Mouse (Mus musculus) midbrain, embryonic 16.5 days (tissue): ENCODE data around the gene Tmem28. TPM values are rescaled to one million over a fixed set of nuclear protein-coding genes. Genes with fewer than 3 reads are reported as not detected.
A peak's percentile ranks its signal among the peaks of the same experiment; 100 is the strongest.

Source experiments
- ATAC-seq: fragments of 200-750 bp; cut with Nextera tagmentation; 2 replicates; pipeline ENCODE4 v1.8.0; 2017; ENCODE audit warnings: moderate TSS enrichment
- H3K27ac ChIP-seq: fragments of 300-500 bp; sonication (generic); 2 replicates; pipeline ENCODE4 v1.5.1; 2014; ENCODE audit warnings: mild to moderate bottlenecking, low read length, mixed read lengths
- H3K27me3 ChIP-seq: fragments of 300-500 bp; sonication (generic); 2 replicates; pipeline ENCODE4 v1.6.1; 2014; ENCODE audit warnings: low read depth, low read length, mixed read lengths; ENCODE audit not compliant: control insufficient read depth, insufficient read depth
- H3K36me3 ChIP-seq: fragments of 300-500 bp; sonication (generic); 2 replicates; pipeline ENCODE4 v1.6.1; 2014; ENCODE audit warnings: mild to moderate bottlenecking, low read length, moderate library complexity, mixed read lengths; ENCODE audit not compliant: control insufficient read depth, insufficient read depth
- H3K4me1 ChIP-seq: fragments of 300-500 bp; sonication (generic); 2 replicates; pipeline ENCODE4 v1.6.1; 2014; ENCODE audit warnings: mild to moderate bottlenecking, low read length, mixed read lengths; ENCODE audit not compliant: control insufficient read depth, insufficient read depth
- H3K4me2 ChIP-seq: fragments of 300-500 bp; sonication (generic); 2 replicates; pipeline ENCODE4 v1.6.1; 2014; ENCODE audit warnings: mild to moderate bottlenecking, low read length, mixed read lengths
- H3K4me3 ChIP-seq: fragments of 300-500 bp; sonication (generic); 2 replicates; pipeline ENCODE4 v1.5.1; 2014; ENCODE audit warnings: low read depth, mild to moderate bottlenecking, low read length, moderate library complexity, mixed read lengths
- H3K9ac ChIP-seq: fragments of 300-500 bp; sonication (generic); 2 replicates; pipeline ENCODE4 v1.6.1; 2014; ENCODE audit warnings: low read depth, low read length, mixed read lengths
- H3K9me3 ChIP-seq: fragments of 300-500 bp; sonication (generic); replicated peaks from 2 replicates; pipeline ENCODE4 v1.6.1; 2014; ENCODE audit warnings: mild to moderate bottlenecking, low read length, mixed read lengths; ENCODE audit not compliant: control insufficient read depth, poor library complexity, severe bottlenecking
- WGBS: fragments of 180-500 bp; shearing (Covaris S2); extraction: QIAGEN DNeasy Blood & Tissue Kit; methylation state at CpG from one replicate; pipeline ENCODE4 v1.1.7; 2014; 5-methylcytosine and 5-hydroxymethylcytosine counted together
- polyA plus RNA-seq: library from polyadenylated mRNA; unstranded; fragments of >200 nt; fragmentation: Nextera tagmentation; extraction: Ambion mirVana; gene quantifications from 2 replicates; pipeline ENCODE4 v1.2.1, GENCODE M21; 2015

Tmem28 gene
- polyA plus RNA-seq = 1.5 and 1.6 TPM in 2 replicates

DNA sequence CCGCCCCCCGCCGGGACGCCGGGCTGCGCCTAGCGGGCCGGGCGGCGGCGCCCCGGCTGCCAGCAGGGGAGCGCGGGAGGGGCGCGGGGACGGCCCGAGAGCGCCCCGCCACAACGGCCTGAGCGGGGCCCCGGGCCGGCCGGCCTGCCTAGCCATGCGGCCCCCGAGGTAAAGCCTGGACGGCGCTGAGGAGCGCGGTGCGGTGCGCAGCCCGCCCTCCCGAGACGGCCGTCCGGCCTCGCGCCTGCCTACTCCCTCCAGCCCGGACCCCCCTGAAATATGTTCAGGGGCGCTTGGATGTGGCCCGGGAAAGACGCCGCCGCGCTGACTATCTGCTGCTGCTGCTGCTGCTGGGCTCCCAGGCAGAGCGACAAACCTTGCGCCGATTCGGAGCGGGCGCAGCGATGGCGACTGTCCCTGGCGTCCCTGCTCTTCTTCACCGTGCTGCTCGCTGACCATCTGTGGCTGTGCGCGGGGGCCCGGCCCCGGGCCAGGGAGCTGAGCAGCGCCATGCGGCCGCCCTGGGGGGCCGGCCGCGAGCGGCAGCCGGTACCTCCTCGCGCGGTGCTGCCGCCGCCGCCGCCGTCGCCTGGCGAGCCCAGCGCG, at the start of gene Tmem28:
TSS of gene Tmem28 (plus strand) at position 232 of the 606 bp plus-strand sequence.
- H3K36me3 ChIP-seq = no peaks in the 10 kb centered on the region
- 32% methylated on average over 55 of the region's 82 CpGs for WGBS
- no peaks in the 10 kb centered on the region for H3K9me3 ChIP-seq

DNA sequence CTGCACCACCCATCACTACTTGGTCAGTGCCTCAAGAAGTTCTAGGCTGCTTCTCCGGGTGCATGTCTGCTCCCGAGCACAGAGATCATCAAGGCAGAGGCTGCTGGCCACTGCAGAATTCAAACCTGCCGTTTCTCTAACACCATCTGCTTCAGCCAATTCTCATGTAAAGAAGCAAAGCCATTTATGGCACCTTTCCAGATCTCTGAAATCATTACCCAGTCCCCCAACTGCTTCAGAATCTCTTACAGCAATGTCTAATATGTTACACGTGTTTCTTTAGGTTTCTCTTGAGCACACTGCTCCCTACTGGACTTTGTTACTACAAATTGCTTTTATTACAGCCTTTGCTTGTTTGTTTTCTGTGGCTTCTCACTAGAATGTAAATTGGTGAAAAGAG, 40.5 kb upstream of the Tmem28 start:
- 56% methylated on average over 4 of the region's 4 CpGs for WGBS

More for the DNA sequence above, at the start of gene Tmem28:
- ATAC-seq = peak; percentile 38
- H3K9ac ChIP-seq = peak within 1 kb of the TSS; percentile 65
- peak within 1 kb of the TSS; percentile 68 for H3K27ac ChIP-seq
- H3K4me3 ChIP-seq = peak within 1 kb of the TSS; percentile 61
- H3K4me1 ChIP-seq = peaks cover 3% of the 10 kb centered on the region; the same call in 1 of the 2 replicates
- peaks cover 3% of the 10 kb centered on the region; the same call in 1 of the 2 replicates for H3K27me3 ChIP-seq
- peak within 1 kb of the TSS; percentile 69 for H3K4me2 ChIP-seq

DNA sequence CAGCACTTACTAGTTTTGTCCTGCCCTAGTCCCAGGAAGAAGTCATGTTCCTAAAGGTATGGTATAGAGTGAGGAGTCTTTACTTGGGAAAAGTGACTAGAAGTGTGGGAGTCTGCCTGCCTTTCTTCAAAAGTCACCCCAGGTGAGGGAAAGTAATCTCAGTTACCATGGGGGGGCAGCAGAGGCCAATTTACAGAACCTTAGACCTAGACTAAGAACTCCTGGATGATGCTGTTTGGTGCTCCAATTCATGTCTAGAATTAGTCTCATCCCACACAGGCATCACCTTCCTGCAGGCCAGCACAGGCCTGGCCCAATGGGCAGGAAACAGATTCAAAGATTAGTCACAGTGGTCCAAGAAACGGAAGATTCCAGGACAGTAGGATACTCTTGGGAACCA, 12.4 kb upstream of the Tmem28 start:
- no peak overlapping the region for H3K27ac ChIP-seq
- H3K4me3 ChIP-seq = no peak overlapping the region
- no peaks in the 10 kb centered on the region for H3K27me3 ChIP-seq
- H3K4me1 ChIP-seq = no peaks in the 10 kb centered on the region
- 37% methylated on average over 1 of the region's 1 CpGs for whole genome bisulfite sequencing
- no peak overlapping the region for H3K4me2 ChIP-seq
- ATAC-seq = no peak
- no peaks in the 10 kb centered on the region for H3K36me3 ChIP-seq
- no peak overlapping the region for H3K9ac ChIP-seq
- H3K9me3 ChIP-seq = no peaks in the 10 kb centered on the region

More for the DNA sequence above, 40.5 kb upstream of the Tmem28 start:
- Histone ChIP-seq H3K9me3 (no peaks in the 10 kb centered on the region), H3K4me3 (no peak overlapping the region), H3K27ac (no peak overlapping the region), H3K4me1 (no peaks in the 10 kb centered on the region), H3K4me2 (no peak overlapping the region), H3K9ac (no peak overlapping the region), H3K27me3 (no peaks in the 10 kb centered on the region), H3K36me3 (no peaks in the 10 kb centered on the region)
- ATAC-seq = no peak

DNA sequence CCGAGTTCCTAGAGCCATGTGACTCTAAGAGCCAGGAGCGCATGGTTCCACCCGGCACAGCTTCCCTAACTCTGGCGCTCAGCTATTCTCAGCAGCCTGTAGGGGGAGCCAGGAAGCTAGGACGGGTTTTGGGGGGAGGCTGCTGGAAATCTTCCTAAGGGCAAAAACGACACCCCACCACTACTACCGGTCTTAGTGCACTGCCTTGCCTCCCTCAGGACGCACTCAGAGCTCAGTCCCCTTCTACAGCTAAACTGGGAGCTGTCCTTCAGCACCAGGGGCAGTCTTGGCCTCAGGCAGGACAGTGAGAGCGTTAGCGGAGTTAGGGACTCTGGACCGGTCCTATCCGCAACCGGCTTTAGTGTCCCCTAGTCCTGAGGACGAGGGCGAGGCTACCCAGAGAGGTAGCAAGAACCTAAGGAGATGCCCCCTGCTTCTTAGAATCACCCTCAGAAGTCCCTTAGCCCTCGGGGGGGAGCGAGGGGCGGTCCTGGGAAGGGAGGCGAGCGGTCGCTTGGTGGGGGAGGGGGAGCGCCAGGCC, 1.4 kb upstream of the Tmem28 start:
- H3K4me1 ChIP-seq = peaks cover 3% of the 10 kb centered on the region; the same call in 1 of the 2 replicates
- ATAC-seq = peak; percentile 74
- no peaks in the 10 kb centered on the region for H3K36me3 ChIP-seq
- H3K27me3 ChIP-seq = peaks cover 3% of the 10 kb centered on the region; the same call in 1 of the 2 replicates
- H3K4me2 ChIP-seq = peak overlapping the region; percentile 69
- H3K9ac ChIP-seq = peak overlapping the region; percentile 65
- peak overlapping the region; percentile 61 for H3K4me3 ChIP-seq
- no peaks in the 10 kb centered on the region for H3K9me3 ChIP-seq
- peak overlapping the region; percentile 60; the same call in 1 of the 2 replicates for H3K27ac ChIP-seq
- WGBS = 29% methylated on average over 19 of the region's 22 CpGs

DNA sequence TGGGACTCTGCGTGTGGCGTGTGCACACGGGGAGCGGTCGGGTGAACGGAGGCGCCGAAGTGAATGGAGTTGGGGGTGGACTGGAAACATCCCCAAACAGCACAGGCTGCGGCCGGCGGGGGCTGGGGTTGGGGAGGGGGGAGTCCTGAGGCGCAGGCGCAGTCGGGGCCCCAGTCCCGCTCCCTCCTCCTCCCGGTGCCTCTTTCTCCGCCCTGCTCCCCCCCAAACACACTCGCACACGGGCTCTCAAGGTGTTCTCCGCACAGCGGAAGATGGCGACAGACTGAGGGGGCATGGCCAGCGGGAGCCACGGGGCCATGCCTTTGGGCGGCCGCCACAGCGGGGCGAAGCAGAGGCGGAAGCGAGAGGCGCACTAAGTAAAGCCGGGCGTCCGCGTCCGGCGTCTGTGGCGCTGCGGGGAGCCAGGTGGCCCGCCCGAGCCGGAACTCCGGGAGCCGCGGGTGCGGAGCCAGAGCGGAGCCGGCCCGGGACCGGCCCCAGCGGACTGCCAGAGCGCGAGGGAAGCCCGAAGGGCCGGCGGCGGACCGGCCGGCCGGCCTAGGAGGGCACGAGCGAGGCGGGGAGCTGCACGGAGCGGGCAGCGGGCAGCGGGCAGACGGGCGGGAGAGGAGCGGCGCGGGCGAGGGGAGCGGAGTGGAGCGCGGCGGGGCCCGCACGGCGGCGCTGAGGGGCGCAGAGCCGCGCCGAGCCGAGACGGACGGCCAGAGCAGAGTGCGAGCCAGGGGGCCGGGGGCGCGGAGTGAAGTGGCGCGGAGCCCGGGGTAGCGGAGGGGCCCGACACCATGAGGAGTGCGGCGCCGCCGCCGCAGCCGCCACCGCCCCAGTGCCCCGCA, 658 bp upstream of the Tmem28 start:
- 25% methylated on average over 39 of the region's 105 CpGs for WGBS
- no peaks in the 10 kb centered on the region for H3K9me3 ChIP-seq
- peak overlapping the region; percentile 65 for H3K9ac ChIP-seq
- H3K4me2 ChIP-seq = peak overlapping the region; percentile 69
- no peaks in the 10 kb centered on the region for H3K36me3 ChIP-seq
- H3K27ac ChIP-seq = peak overlapping the region; percentile 68
- ATAC-seq = peak; percentile 91
- peaks cover 3% of the 10 kb centered on the region; the same call in 1 of the 2 replicates for H3K27me3 ChIP-seq
- peaks cover 3% of the 10 kb centered on the region; the same call in 1 of the 2 replicates for H3K4me1 ChIP-seq
- H3K4me3 ChIP-seq = peak overlapping the region; percentile 61

DNA sequence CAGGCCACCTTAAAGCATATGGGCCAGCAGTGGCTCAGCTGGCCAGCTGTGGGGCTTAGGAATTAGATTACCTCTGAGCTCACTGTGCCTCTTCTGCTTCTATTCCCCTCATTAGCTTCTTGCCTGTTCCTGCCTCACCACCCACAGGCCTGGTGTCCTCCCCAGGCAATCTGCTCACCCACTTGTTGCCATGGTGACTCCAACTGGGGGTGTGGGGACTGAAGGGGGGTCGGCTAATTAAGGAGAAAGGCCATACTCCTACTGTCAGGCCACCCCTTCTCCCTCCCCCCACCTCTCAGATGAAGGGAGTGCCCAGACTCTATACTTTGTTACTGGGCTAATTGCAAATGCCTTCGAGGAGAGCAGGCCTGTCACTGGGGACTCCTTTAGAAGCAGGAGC, 21.3 kb downstream of the Tmem28 start:
- Histone ChIP-seq H3K27me3 (no peaks in the 10 kb centered on the region), H3K4me1 (no peaks in the 10 kb centered on the region), H3K4me3 (no peak overlapping the region), H3K27ac (no peak overlapping the region), H3K36me3 (no peaks in the 10 kb centered on the region), H3K9ac (no peak overlapping the region), H3K4me2 (no peak overlapping the region), H3K9me3 (no peaks in the 10 kb centered on the region)
- ATAC-seq = no peak
- WGBS = 14% methylated on average over 2 of the region's 2 CpGs

DNA sequence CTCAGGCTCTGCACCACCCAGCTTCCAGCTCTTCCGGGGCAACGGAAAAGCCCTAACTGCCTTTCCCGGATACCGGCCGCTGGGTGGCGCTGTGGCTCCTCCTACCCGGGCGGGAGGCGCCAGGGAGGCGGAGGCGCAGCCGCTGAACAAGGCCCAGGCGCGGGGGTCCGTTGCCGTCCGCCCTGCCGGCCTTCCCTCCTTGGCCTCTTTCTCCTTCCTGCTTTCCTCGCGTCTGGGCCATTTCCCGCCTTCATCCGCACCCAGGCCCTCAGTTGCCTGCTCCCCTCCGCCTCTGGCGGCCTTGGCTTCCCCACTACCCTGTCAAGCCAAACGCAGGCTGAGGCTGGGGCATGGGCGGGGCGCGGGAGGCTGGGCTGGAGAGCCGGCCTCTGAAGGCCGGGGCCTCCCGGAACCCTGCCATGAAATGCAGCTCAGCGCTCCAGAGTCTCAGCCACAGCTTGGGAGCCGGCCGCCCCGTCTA, 32.5 kb downstream of the Tmem28 start:
- H3K9me3 ChIP-seq = no peaks in the 10 kb centered on the region
- H3K27ac ChIP-seq = no peak overlapping the region
- peak overlapping the region; percentile 43 for H3K4me2 ChIP-seq
- H3K4me1 ChIP-seq = no peaks in the 10 kb centered on the region
- H3K36me3 ChIP-seq = no peaks in the 10 kb centered on the region
- peaks cover 11% of the 10 kb centered on the region; the same call in 1 of the 2 replicates for H3K27me3 ChIP-seq
- peak overlapping the region; percentile 50; the same call in 1 of the 2 replicates for H3K9ac ChIP-seq
- ATAC-seq = peak; percentile 84
- 11% methylated on average over 31 of the region's 35 CpGs for WGBS
- peak overlapping the region; percentile 23 for H3K4me3 ChIP-seq

DNA sequence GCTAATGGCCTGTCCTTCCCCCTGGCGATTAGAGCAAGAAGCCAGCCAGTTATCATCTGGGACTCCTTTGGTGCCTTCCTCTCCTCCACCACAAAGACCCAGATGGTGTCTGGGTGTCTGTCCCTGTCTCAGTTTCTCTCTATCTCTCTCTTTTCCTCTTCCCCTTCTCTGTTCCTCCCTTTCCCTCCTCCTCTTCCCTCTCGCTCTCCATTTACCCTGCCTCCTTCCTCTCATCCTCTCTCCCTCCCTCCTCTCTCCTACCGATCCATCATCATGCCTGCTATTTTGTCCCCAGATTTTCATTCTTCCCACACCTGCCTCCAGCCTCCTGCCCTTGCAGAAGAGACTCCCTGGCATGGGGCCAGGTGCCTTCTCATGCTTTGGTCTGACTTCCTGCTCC, 33.0 kb downstream of the Tmem28 start:
- H3K27me3 ChIP-seq = peaks cover 11% of the 10 kb centered on the region; the same call in 1 of the 2 replicates
- no peak overlapping the region for H3K4me2 ChIP-seq
- no peaks in the 10 kb centered on the region for H3K9me3 ChIP-seq
- H3K27ac ChIP-seq = no peak overlapping the region
- ATAC-seq = peak; percentile 5; the same call in 1 of the 2 replicates
- 55% methylated on average over 3 of the region's 3 CpGs for WGBS
- no peaks in the 10 kb centered on the region for H3K4me1 ChIP-seq
- H3K4me3 ChIP-seq = no peak overlapping the region
- no peaks in the 10 kb centered on the region for H3K36me3 ChIP-seq
- H3K9ac ChIP-seq = no peak overlapping the region
